Mouse (Mus musculus): ENCODE results near the gene Slc25a23.

The Slc25a23 gene

DNA sequence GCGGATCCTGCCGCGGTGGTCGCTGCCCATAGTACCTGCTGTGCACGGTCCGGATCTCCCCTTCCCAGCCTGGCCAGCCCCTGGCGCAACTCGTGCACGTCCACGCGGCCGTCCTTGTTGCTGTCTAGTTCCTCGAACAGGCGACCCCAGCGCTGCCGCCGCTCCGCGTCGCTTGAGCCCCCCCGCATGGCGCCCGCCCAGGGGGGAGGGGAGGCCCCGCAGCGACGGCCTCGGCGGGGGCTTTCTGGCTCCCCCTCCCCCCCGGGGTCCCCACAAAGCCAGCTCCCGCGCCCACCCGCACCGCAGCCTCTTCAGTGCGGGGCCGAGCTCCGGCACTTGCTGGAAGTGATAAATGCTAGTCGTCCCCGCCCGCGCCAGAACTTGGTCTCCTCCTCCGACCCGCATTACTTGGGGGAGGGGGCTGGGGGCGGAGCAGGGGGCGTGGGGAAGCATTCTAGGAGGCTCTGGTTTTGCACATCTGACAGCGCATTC is at the start of gene Slc25a23:
TSS of gene Slc25a23 (minus strand) at position 378 of the 492 bp plus-strand sequence.
- DNase-seq, result peak; percentile 72

DNA sequence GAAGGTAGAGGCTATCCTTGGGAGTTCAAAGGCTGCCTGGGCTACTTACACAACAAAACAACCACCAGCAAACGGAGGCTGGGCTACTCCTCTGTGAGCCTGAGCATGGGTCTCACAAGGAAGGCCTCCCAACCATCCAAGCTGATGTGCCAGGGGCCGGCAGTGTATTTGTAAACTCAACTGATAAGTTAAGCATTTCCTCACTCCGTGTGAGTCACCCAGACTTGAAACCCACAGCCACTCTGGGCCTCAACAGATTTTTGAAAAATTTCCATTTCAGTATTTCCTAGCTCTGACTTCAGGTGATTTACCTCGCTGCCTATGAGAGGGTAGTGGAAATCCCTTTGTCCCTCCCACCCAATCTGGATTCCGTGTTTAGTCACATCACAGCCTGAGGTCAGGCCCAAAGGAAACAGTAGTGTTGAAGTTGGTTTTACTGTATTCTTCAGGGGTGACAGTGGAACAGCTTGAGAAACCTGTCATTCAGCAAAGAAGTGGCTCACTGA is 49.1 kb upstream of the Slc25a23 start:
- DNase-seq, result no peak

DNA sequence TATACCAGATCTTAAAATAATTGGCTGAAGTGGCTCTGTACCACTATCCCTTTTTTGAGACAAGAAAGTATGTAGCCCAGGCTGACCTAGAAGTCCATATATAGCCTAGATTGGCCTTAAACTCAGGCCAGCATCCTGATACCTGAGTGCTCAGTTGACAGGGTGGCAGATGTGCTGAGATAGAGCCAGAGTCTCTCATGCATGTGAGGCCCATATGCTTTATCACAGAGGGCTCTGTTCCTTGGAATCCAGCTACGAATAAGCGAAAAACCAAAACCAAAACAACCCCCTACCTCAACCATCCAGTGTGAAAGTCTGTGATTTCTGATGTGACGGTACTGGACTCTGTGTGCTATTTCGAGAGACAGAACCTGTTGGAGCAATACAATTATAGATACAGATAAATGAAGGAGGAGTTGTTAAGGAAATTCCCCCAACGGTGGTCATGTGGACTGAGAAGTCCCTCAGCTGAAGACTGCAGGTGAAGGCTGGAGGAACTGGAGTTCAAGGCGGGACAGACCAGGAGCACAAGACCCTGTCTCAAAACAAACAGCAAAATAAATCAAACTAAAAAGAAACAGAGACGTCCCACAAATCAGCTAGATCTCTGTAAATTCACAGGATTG is 48.5 kb upstream of the Slc25a23 start:
- no peak for DNase-seq

DNA sequence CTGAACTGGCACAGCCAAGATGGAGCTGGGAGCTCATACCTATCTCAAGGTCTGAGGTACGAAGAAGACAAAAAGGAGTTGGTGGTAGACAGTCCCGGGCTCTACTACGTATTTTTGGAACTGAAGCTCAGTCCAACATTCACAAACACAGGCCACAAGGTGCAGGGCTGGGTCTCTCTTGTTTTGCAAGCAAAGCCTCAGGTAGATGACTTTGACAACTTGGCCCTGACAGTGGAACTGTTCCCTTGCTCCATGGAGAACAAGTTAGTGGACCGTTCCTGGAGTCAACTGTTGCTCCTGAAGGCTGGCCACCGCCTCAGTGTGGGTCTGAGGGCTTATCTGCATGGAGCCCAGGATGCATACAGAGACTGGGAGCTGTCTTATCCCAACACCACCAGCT is 47.4 kb upstream of the Slc25a23 start:
- no peak for DNase-seq

DNA sequence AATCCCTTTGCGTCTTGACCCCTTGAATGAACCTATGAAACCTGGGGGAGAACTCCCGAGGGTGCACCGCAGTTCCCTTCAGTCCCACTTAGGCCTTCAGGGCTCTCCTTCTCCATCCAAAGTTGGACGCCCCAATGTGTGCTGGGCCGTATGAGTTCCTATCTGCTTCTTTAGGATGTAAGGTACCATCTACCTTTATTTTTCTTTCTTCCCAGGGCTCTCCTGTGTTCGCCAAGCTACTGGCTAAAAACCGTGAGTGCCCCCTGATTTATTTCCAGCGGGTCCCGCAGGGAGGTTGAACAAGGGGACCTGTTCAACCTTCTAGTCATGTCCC is 46.3 kb upstream of the Slc25a23 start:
- no peak for DNase-seq

DNA sequence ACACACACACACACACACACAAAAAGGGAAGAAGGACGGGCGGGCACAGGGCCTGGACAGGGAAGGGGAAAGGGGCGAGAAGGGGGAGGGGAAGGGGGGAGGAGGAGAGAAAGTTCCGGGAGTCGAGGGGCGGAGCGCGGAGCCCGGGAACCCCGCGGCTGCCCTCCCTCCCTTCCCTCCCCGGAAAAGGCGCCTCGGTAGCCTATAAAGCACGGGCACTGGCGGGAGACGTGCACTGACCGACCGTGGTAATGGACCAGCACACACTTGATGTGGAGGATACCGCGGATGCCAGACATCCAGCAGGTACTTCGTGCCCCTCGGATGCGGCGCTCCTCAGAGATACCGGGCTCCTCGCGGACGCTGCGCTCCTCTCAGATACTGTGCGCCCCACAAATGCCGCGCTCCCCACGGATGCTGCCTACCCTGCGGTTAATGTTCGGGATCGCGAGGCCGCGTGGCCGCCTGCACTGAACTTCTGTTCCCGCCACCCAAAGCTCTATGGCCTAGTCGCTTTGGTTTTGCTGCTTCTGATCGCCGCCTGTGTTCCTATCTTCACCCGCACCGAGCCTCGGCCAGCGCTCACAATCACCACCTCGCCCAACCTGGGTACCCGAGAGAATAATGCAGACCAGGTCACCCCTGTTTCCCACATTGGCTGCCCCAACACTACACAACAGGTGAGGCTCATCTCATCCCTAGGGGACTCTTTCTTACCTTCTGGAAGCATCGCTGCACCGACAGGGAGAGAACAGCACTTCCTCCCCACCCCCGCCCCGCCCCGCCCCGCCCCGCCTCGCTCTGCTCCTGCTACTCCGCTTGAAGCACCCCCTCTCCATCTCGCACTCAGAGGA is 45.7 kb upstream of the Slc25a23 start, which contains the start of gene Tnfsf9:
TSS of gene Tnfsf9 (plus strand) at position 145 of the 854 bp plus-strand sequence.
- DNase-seq, result peak; percentile 29

DNA sequence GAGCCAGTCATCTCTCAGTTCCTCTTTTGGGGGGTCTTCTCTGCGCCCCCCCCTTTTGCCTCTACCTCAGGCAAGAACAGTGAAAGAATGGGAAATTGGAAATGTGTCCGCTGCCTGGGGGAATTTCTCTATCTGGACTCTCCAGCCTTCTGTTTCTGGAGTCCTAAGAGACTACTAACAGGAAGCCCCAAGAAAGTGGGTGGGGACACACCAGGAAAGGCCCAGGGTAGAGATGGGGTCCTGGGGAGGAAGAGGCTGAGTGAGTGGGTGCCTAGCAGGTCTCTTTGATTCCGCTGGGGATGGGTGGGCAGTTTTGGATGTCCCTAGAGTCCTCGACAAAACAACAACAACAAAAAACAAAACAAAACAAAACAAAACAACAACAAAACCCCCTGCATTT is 44.8 kb upstream of the Slc25a23 start:
- DNase-seq, result no peak

DNA sequence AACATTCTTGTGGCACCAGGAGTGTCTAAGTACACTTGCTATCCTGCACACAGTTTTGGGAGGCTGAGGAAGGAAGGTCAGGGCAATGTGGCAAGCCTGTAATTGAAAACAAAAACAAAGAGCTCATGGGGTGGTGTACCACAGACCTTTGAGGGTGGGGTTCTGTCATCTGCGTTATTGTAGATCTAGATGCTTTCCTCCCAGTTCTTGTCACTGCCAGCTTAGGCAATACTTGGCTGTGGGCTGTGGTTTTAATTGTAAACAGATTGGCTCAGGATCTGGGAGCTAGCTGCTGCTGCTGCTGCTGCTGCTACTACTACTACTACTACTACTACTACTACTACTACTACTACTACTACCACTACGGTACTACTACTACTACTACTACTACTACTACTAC is 42.6 kb upstream of the Slc25a23 start:
- no peak for DNase-seq

DNA sequence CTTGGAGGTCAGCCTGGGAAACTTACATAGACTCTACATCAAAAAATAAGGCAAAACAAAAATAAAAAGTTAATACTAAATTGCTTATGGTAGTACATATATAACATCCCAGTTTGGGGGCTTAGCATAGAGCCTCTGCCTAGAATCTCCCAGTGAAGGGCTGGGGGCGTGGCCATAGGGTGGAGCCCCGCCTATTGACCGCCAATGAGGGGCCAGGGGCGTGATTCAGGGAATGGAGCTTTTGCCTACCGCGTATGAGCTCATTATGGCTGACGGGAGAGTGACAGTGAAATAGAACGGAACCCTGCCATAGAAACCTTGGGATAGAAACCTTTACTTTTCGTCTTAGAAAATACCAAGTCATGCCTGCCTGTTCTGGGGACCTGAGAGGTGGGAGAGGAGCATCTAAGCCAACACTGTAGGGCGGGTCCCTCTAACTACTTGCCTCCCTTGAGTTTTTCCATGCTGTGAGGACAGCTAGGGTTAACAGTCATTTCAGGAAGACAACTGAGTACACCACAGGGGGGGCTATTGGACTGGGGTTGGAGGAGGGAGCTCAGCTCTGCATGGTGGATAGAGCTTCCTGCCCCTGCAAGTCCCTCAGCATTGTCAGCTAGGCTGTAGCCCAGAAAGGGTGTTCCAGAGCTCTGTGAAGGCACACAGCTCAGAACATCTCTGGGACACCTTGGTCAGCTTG is 40.1 kb upstream of the Slc25a23 start:
- DNase-seq, result peak; percentile 20

DNA sequence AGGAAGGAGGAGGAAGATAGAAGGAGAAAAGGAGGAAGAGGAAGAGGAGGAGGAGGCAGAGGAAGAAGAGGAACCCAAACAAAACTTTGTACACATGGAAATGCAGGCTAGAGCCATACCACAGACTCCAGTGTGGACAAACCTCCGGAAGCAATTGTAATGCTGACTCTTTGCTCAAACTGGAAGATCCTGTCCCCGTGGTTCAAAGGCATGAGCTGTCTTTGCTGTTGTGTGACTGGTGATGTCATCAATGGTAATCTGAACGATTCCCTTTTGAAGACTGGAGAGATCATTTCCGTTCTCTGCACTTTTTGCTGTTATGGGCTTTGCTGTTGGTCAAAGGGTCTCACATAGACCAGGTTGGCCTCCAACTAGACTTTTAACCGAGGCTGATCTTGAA is 38.7 kb upstream of the Slc25a23 start:
- no peak for DNase-seq

DNA sequence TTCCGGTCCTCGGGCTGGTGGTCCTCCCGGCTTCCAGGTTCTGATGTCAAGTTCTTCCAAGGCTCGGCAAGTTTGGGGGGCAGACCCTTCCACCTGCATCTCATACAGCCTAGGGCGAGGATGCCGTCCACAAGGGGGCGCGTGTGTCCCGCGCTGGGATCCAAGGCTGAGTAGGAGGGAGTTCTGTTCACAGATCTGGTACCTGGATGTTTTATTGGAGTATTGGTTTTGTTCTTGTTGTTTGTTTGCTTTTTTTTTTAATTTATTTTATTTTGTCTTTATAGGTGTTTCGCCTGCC is 36.9 kb upstream of the Slc25a23 start:
- DNase-seq, result peak; percentile 86

DNA sequence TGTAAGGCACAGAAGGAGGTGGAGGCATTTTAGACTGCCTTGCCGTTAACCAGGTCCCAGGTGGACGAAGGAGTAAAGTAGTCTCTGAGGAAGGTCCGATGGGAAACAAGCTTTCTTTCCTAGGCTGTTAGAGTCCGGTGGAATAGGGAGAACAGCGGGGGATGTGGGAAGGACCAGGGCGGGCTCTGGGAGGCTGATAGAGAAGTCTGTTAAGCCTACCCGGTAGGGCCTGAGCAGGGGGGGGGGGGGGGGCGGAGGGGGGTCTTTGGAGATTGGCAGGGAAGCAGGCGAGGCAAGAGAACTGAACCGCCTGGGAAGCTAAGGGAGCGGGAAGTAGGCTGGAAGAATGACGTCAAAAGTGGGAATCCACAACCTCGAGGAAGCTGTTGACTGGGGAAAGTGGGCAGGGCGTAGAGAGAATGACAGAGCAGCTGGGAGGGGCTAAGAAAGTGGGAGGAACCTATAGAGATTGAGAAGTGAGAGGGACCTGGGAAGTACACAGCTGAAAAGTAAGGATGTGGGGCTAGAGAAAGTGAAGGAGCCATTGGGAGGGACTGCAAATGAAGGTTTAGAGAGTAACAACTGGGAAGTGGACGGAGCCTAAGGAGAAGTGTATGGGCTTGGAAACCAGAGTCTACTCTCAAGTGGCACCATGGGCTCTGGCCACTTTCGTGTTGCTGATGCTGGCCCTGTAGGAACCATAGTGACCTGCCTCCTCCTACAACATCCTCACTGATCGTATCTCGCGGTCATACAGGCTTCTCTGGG is 36.4 kb upstream of the Slc25a23 start:
- DNase-seq, result peak; percentile 86

DNA sequence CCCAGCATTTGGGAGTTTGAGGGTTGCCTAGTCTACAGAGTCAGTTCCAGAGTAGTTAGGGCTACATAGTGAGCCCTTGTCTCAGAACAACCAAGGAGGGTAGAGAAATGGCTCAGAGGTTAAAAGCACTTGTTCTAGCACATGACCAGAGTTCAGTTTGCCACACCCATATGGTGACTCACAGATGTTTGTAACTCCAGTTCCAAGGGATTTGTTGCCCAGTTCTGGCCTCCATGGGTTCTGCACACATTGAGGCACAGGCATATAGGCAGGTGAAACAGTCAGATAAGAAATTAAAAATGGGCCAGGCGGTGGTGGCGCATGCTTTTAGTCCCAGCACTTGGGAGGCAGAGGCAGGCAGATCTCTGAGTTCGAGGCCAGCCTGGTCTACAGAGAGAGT is 34.6 kb upstream of the Slc25a23 start:
- no peak for DNase-seq

DNA sequence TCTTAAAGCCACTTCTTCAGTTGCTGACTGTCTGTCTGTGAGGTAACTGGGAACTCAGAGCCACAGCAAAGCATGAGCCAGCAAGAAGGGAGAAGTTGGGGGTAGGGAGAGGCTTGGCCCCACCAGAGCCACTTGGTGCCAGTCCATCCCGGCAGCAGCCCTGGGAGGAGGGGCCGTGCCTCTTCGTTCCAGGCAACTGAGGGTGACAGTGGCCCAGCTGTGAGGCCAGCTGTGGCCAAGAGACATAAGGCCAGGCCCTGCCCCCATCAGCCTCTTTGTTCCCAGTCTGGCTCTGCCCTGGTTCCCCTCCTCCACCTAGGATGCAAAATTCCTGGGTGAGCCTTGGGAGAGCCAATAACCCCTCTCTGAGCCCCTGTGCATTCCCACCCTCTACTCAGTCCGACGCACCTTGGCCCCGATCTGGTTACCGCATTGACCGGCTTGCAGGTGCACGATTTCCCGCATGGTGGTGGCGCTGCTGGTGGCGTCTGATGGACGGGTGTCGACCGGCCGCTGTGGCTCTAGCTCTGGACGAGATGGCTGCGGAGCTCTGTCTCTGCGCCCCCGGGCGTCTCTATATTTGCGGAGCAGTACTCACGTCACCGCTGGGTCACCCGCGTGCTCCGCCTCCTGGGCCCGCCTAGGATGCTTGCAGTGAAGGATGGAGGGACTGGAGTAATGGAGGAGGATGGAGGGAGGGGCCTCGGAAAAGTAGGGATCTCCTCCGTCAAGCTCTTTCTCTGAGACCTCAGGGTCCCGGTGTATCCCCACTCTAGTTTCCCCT is 27.6 kb upstream of the Slc25a23 start, which contains the start of gene Tubb4a:
TSS of gene Tubb4a (minus strand) at position 734 of the 784 bp plus-strand sequence.
- DNase-seq, result peak; percentile 74

DNA sequence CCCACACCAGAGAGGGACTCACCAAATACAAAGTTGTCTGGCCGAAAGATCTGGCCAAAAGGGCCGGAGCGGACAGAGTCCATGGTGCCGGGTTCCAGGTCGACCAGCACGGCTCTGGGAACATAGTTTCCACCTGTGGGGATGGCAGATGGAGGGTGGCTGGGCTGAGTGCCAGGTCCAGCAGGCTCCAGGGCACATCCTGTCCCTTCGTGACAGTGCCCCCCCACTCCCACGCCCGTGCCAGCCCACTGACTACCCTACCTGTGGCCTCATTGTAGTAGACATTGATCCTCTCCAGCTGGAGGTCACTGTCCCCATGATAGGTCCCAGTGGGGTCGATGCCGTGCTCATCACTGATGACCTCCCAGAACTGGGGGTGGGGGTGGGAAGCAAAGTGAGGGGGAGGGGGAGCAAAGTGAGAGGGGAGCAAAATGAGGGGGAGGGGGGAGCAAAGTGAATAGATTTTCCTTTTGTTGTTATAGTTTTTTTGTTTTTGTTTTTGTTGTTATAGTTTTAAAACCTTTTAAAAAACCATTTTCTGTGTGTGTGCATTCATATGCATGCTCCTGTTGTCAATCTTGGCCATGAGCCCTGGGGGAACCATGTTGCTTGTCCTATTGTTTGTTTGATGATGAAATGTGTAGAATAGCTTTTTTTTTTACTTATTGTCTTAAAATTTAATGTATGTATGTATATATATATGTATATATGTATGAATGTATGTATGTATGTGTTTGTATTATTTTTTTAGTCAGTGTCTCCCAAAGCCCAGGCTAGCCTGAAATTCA is 26.5 kb upstream of the Slc25a23 start:
- no peak for DNase-seq

DNA sequence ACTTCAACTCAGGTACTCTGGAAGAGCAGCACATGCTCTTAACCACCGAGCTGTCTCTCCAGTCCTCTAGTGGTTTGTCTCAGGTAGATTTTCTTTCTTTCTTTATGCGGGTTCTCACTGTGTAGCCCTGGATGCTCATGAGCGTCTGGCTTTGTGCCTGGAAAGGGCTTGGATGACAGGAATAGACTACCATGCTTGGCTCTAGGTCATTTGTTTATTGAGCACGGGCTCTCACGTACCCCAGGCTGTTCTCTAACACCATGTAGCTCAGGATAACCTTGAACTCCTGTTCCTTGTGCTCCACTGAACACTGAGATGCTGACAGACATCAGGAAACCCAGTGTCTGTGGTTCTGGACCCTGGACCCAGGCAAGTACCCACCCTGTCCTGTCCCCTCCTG is 22.8 kb upstream of the Slc25a23 start:
- no peak for DNase-seq

DNA sequence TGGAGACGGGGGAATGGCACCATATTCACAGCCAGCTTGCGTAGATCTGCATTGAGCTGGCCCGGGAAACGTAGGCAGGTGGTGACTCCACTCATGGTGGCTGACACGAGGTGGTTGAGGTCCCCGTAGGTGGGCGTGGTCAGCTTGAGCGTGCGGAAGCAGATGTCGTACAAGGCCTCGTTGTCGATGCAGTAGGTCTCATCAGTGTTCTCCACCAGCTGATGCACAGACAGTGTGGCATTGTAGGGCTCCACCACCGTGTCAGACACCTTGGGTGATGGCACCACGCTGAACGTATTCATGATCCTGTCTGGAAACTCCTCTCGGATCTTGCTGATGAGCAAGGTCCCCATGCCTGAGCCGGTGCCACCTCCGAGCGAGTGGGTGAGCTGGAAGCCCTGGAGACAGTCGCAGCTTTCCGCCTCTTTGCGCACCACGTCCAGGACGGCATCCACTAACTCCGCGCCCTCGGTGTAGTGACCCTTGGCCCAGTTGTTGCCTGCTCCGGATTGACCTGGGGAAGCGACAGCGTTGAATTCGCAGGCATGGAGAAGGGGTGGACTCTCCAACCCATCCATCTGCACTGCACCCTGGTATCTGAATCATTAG is 21.7 kb upstream of the Slc25a23 start:
- DNase-seq, result no peak

DNA sequence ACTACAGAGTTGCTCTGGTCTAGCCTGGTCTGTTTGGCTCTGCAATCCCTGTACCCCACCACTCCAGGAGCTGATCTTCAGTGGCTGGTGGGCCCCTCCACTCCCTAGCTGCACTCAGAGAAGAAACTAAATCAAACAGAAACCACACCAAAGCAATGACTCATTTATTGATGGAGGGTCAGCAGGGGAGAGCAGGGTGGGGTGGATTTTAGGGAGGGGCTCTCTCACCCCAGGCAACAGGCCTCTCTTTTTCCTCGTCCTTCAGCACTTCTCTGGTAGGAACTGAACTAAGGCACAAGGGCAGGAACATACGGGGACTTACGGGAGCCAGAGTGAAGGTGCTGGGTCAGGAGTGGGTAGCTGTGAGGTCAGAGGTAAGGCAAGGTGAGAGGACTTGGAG is 20.3 kb upstream of the Slc25a23 start:
- no peak for DNase-seq

DNA sequence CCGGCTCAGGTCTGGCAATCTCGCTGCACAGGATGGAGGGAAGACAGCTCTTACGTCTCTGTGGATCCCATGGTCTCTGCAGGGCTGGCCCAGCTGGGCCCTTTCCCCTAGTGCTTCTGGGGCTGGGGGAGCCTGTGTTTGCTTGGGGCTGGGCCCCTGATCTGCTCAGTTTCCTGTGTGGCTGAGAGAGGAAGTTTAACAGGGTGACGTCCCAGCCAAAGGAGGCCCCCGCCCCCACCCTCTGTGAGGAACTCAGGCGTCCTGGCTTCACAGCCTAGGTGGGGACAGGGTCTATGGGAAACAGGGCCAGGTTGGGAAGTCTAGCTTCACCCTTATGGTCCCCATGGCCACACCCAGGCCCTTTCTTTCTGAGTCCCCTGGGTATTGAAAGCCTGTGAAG is 18.7 kb upstream of the Slc25a23 start, which contains the start of gene Dennd1c:
TSS of gene Dennd1c (minus strand) at position 179 of the 400 bp plus-strand sequence.
- peak; percentile 30 for DNase-seq

DNA sequence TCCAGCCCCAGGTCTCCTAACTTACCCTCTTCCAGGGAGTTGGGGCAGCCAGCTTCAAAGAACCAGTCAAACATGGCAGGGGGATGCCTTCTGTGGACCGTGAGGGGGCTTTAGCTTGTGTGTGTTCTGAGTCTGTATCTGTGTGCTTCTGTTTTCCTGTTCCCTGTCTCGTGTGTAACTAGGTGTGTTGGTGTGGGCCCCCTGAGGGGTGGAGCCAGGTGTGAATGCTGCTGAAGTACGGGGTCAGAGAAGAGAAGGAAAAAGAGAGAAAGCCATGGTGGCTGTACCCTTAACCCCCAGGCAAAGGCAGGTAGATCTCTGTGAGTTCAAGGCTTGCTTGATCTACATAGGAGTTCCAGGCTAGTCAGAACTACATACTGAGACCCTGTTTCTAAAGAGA is 17.3 kb upstream of the Slc25a23 start:
- no peak for DNase-seq

DNA sequence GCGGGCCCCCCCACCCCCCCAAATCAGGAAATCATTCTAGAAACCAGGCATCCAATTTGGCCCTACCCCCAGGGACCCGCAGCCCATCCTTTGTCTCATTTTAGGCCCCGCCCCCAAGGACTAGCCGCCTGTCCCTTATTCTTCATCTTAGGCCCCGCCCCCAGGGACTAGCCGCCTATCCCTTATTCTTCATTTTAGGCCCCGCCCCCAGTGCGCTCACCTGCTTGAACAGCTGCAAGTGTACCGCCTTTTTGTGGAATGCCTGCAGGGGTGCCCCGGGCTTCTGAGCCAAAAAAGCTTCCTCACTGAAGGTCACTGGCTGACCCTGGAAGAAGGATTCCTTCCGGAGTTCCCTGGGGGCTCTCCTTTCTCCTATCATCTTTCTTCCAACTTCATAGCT is 11.0 kb upstream of the Slc25a23 start:
- peak; percentile 61 for DNase-seq

Measured in lung, postnatal 10 days (tissue).